Mouse (Mus musculus): ENCODE data around the gene Gm498. TPM values are rescaled to one million over a fixed set of nuclear protein-coding genes. Genes with fewer than 3 reads are reported as not detected.

Gm498 gene
- polyA plus RNA-seq, 1 experiment from 2014 or later, result not detected

DNA sequence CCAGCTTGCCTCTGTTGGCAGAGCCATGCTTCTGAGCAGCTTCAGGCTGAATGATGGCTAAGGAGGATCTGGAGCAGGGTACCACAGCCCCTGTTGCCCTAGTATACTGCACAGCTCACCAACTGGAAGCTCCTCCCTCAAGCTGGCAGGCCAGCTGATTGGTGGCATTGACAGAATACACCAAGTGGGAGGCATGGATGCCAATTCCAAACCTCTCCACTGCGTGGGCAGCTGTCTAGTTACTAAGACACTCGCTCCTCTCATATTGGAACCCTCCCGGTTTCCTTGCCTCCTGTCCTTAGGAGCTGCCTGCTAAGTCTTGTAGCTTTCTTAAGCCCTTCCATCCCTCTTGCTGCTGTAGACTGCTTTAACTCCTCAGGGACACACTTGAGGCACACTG, 39.0 kb downstream of the Gm498 start:
- 74% methylated on average over 3 of the region's 3 CpGs for WGBS
- no peak overlapping the region for H3K4me2 ChIP-seq (replicated peaks; ENCODE audit: low read depth, low read length)

DNA sequence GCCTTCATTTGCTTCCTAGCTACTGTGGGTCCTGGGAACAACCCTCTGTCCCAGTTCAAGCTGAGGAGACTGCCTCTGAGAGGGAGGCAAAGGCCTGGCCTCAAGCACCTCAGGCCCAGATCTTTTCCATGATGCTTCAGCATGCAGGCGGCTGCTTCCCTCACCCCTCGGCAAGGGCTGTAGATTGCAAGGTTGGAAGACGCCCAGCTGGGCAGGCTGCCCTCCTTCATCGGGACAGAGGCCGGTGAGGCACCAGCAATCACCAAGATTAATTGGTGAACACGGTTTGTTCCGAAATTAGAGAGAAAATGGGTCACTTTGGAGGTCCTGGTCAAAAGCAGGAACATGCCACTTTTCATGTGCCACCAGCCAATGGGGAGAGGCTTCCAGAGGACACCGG, 47.0 kb downstream of the Gm498 start:
- H3K9me3 ChIP-seq (ENCODE audit: control insufficient read depth, low read depth, low read length), result peaks cover 2% of the 10 kb centered on the region; the same call in 1 of the 2 replicates
- H3K4me3 ChIP-seq (ENCODE audit: low read depth, low read length), result no peak overlapping the region
- ATAC-seq (ENCODE audit: insufficient number of reproducible peaks, insufficient read depth, low FRiP score, low read depth), result no peak
- no peak overlapping the region for H3K9ac ChIP-seq (replicated peaks; ENCODE audit: low read depth, low read length)
- H3K4me1 ChIP-seq (ENCODE audit: control insufficient read depth, insufficient read depth, low read length), result no peaks in the 10 kb centered on the region
- H3K27me3 ChIP-seq (ENCODE audit: control insufficient read depth, insufficient read depth, low read length), result no peaks in the 10 kb centered on the region
- WGBS, result 79% methylated on average over 8 of the region's 8 CpGs
- no peaks in the 10 kb centered on the region for H3K36me3 ChIP-seq (ENCODE audit: control insufficient read depth, insufficient read depth, low read length)
- no peak overlapping the region for H3K4me2 ChIP-seq (replicated peaks; ENCODE audit: low read depth, low read length)
- no peak overlapping the region for H3K27ac ChIP-seq (ENCODE audit: low read length)

More for the DNA sequence above, 39.0 kb downstream of the Gm498 start:
- H3K36me3 ChIP-seq (ENCODE audit: control insufficient read depth, insufficient read depth, low read length), result no peaks in the 10 kb centered on the region
- no peak overlapping the region for H3K9ac ChIP-seq (replicated peaks; ENCODE audit: low read depth, low read length)
- no peak for ATAC-seq (ENCODE audit: insufficient number of reproducible peaks, insufficient read depth, low FRiP score, low read depth)
- H3K4me3 ChIP-seq (ENCODE audit: low read depth, low read length), result no peak overlapping the region
- no peaks in the 10 kb centered on the region for H3K4me1 ChIP-seq (ENCODE audit: control insufficient read depth, insufficient read depth, low read length)
- peaks cover under 1% of the 10 kb centered on the region; the same call in 1 of the 2 replicates for H3K9me3 ChIP-seq (ENCODE audit: control insufficient read depth, low read depth, low read length)
- no peaks in the 10 kb centered on the region for H3K27me3 ChIP-seq (ENCODE audit: control insufficient read depth, insufficient read depth, low read length)
- H3K27ac ChIP-seq (ENCODE audit: low read length), result no peak overlapping the region

DNA sequence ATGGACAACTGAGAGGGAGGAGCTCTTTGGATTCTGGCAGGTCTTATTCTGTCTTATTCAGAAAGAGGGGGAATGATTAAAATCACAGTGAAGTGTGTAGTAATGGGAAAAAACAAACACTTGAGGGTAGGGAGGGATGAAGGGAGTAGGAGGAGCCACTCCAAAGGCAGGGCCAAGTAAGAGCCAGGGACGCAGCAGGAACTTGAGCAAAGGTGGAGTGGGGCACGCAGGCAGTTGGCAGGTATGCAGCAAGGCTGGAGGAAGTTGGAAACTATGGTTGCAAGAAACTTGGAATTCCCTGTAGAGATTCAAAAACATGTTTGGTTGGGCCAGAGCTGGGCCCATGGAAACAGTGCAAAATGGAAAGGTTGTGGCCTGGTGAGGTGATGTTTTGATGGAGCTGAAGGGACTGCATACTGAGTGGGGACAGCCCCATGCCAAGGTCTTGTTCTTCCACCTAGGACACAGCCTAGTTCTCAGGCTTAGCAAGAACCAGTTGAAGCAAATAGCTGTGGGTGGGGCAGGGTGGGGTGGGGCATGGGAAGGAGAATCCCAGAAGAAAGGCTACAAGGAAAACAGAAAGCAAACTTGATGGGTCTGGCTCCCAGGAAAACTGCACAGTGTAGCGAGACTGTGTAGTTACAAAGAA, 52.5 kb downstream of the Gm498 start:
- H3K4me2 ChIP-seq (replicated peaks; ENCODE audit: low read depth, low read length), result no peak overlapping the region

DNA sequence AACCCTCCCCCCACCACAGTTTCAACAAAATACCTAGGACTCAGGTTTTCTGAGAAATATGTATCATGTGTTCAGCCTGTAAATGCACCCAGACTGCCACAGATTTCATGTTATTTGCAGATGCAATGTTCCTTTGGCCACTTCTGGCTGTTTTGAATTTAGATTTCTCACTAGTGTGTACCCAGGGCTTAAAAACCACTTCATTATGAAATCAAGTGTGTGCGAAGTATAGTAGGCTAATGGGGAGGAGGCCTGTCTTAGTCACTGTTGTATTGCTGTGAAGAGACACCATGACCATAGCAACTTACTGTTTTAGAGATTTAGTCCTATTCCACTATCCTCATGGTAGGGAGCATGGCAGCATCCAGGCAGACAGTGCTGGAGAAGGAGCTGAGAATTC, 63.3 kb downstream of the Gm498 start:
- no peaks in the 10 kb centered on the region for H3K9me3 ChIP-seq (ENCODE audit: control insufficient read depth, low read depth, low read length)
- no peaks in the 10 kb centered on the region for H3K27me3 ChIP-seq (ENCODE audit: control insufficient read depth, insufficient read depth, low read length)
- H3K27ac ChIP-seq (ENCODE audit: low read length), result no peak overlapping the region
- H3K4me3 ChIP-seq (ENCODE audit: low read depth, low read length), result no peak overlapping the region
- H3K4me2 ChIP-seq (replicated peaks; ENCODE audit: low read depth, low read length), result no peak overlapping the region
- no peaks in the 10 kb centered on the region for H3K4me1 ChIP-seq (ENCODE audit: control insufficient read depth, insufficient read depth, low read length)
- 91% methylated on average over 1 of the region's 1 CpGs for WGBS
- H3K36me3 ChIP-seq (ENCODE audit: control insufficient read depth, insufficient read depth, low read length), result no peaks in the 10 kb centered on the region
- H3K9ac ChIP-seq (replicated peaks; ENCODE audit: low read depth, low read length), result no peak overlapping the region
- ATAC-seq (ENCODE audit: insufficient number of reproducible peaks, insufficient read depth, low FRiP score, low read depth), result no peak

More for the DNA sequence above, 52.5 kb downstream of the Gm498 start:
- Histone ChIP-seq H3K27me3 (ENCODE audit: control insufficient read depth, insufficient read depth, low read length) (no peaks in the 10 kb centered on the region), H3K4me1 (ENCODE audit: control insufficient read depth, insufficient read depth, low read length) (no peaks in the 10 kb centered on the region), H3K36me3 (ENCODE audit: control insufficient read depth, insufficient read depth, low read length) (no peaks in the 10 kb centered on the region), H3K4me3 (ENCODE audit: low read depth, low read length) (no peak overlapping the region), H3K27ac (ENCODE audit: low read length) (no peak overlapping the region), H3K9ac (replicated peaks; ENCODE audit: low read depth, low read length) (no peak overlapping the region), H3K9me3 (ENCODE audit: control insufficient read depth, low read depth, low read length) (no peaks in the 10 kb centered on the region)
- 63% methylated on average over 3 of the region's 3 CpGs for WGBS
- ATAC-seq (ENCODE audit: insufficient number of reproducible peaks, insufficient read depth, low FRiP score, low read depth), result no peak

DNA sequence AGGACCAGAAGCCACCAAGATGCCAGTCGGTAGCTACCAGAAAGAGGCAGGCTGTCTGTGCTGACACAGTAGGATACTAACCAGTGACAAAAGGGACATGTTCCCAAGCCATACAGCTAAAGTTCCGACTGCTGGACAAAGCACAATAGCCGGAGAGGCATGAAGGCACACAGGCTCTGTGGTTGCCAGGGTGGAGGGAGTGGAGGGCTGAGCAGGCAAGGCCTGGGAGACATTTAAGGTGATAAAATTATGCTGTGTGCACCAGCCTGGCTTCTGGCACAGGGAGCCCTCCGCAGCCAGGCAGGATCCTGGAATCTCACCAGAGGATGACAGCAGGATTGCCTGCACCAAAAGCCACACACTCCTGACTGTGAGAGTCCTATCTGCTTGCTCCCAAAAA, 72.0 kb downstream of the Gm498 start:
- Histone ChIP-seq H3K9me3 (ENCODE audit: control insufficient read depth, low read depth, low read length) (no peaks in the 10 kb centered on the region), H3K4me1 (ENCODE audit: control insufficient read depth, insufficient read depth, low read length) (no peaks in the 10 kb centered on the region), H3K4me3 (ENCODE audit: low read depth, low read length) (no peak overlapping the region), H3K27ac (ENCODE audit: low read length) (no peak overlapping the region), H3K36me3 (ENCODE audit: control insufficient read depth, insufficient read depth, low read length) (no peaks in the 10 kb centered on the region), H3K4me2 (replicated peaks; ENCODE audit: low read depth, low read length) (no peak overlapping the region), H3K9ac (replicated peaks; ENCODE audit: low read depth, low read length) (no peak overlapping the region), H3K27me3 (ENCODE audit: control insufficient read depth, insufficient read depth, low read length) (no peaks in the 10 kb centered on the region)
- 74% methylated on average over 4 of the region's 4 CpGs for WGBS
- no peak for ATAC-seq (ENCODE audit: insufficient number of reproducible peaks, insufficient read depth, low FRiP score, low read depth)

DNA sequence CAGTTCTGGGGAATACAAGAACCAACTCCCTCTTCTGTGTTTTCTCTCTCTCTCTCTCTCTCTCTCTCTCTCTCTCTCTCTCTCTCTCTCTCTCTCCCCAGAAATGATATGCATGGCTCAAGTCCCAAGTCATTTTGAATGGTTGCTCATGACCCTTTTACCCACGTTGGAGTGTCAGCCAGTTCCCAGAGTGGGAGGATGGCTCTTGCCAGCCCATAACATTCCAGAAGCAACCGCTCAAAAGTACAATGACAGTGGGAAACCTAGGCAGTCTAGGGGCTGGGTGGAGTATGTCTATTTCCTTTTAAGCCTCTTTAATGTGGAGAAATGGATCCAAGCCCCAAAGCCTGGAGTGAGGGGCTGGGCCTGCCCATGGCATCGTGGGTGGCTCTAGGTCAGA, 72.8 kb downstream of the Gm498 start:
- ATAC-seq (ENCODE audit: insufficient number of reproducible peaks, insufficient read depth, low FRiP score, low read depth), result no peak
- WGBS, result 69% methylated on average over 3 of the region's 3 CpGs
- no peaks in the 10 kb centered on the region for H3K9me3 ChIP-seq (ENCODE audit: control insufficient read depth, low read depth, low read length)
- no peaks in the 10 kb centered on the region for H3K36me3 ChIP-seq (ENCODE audit: control insufficient read depth, insufficient read depth, low read length)
- H3K4me1 ChIP-seq (ENCODE audit: control insufficient read depth, insufficient read depth, low read length), result no peaks in the 10 kb centered on the region
- no peaks in the 10 kb centered on the region for H3K27me3 ChIP-seq (ENCODE audit: control insufficient read depth, insufficient read depth, low read length)
- no peak overlapping the region for H3K27ac ChIP-seq (ENCODE audit: low read length)
- no peak overlapping the region for H3K4me2 ChIP-seq (replicated peaks; ENCODE audit: low read depth, low read length)
- H3K4me3 ChIP-seq (ENCODE audit: low read depth, low read length), result no peak overlapping the region
- H3K9ac ChIP-seq (replicated peaks; ENCODE audit: low read depth, low read length), result no peak overlapping the region

DNA sequence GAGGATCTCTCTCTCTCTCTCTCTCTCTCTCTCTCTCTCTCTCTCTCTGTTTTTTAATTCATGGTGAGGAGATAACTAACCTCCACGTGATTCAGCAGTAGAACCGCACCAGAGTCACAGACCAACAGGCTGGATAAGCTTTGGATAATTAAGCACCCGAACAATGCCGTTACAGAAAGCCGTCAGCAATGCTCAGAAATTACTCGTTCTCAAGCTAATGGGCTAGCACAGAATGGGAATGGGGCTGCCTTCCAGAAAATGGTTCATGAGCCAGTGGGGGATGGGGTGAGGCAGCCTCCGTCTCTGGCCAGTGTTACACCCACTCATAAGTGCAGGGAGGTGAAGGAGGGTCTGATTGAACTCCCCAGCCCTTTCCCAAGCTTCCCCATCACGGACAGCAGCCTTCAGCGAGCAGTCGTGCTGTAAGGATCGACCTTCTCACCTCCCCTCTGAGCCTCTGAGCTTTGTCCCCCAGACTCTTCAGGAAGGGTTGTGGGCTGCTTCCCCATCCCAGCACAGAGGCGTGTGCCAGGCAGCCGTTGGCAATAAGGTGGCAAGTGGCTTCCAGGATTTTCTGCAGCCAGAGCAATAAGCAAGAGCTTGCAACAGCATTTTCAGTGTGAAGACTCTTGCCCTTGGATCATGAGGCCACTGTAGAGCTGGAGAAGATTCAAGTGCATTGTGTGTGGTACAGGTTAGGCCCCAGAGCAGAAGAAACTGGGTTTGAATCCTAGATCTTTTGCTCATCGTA, 76.5 kb downstream of the Gm498 start:
- H3K4me3 ChIP-seq (ENCODE audit: low read depth, low read length), result no peak overlapping the region
- no peak for ATAC-seq (ENCODE audit: insufficient number of reproducible peaks, insufficient read depth, low FRiP score, low read depth)
- no peak overlapping the region for H3K4me2 ChIP-seq (replicated peaks; ENCODE audit: low read depth, low read length)
- no peaks in the 10 kb centered on the region for H3K4me1 ChIP-seq (ENCODE audit: control insufficient read depth, insufficient read depth, low read length)
- no peak overlapping the region for H3K27ac ChIP-seq (ENCODE audit: low read length)
- no peak overlapping the region for H3K9ac ChIP-seq (replicated peaks; ENCODE audit: low read depth, low read length)
- no peaks in the 10 kb centered on the region for H3K36me3 ChIP-seq (ENCODE audit: control insufficient read depth, insufficient read depth, low read length)
- no peaks in the 10 kb centered on the region for H3K27me3 ChIP-seq (ENCODE audit: control insufficient read depth, insufficient read depth, low read length)
- WGBS, result 71% methylated on average over 14 of the region's 14 CpGs
- H3K9me3 ChIP-seq (ENCODE audit: control insufficient read depth, low read depth, low read length), result no peaks in the 10 kb centered on the region

DNA sequence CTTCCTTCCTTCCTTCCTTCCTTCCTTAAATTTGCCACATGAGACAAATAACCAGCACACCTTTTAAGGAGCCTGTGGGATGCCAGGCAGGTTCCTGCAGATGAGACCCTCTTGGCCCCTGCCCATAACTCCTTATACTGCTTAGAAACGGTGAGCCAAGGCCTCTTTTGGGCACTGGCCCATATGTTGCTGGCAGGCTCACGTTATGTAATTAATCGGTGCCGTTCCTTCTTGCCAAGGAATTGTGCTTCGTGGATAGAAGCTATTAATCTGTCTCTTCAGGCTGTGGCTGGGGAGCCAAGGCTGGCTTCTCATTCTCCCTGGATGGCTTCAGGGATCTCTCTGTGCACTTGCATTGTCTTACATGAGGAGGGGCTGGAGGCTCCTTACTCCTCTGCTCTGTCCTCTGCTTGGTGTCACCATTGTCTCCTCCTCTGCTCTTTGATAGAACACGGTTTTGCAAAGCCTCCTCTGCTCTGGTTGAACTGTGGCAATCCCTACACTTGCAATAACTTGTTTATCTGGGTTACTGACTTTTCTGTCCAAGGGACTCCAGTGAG, 77.9 kb downstream of the Gm498 start:
- Histone ChIP-seq H3K4me3 (ENCODE audit: low read depth, low read length) (no peak overlapping the region), H3K4me2 (replicated peaks; ENCODE audit: low read depth, low read length) (no peak overlapping the region), H3K36me3 (ENCODE audit: control insufficient read depth, insufficient read depth, low read length) (no peaks in the 10 kb centered on the region), H3K27me3 (ENCODE audit: control insufficient read depth, insufficient read depth, low read length) (no peaks in the 10 kb centered on the region), H3K9me3 (ENCODE audit: control insufficient read depth, low read depth, low read length) (no peaks in the 10 kb centered on the region), H3K27ac (ENCODE audit: low read length) (no peak overlapping the region), H3K9ac (replicated peaks; ENCODE audit: low read depth, low read length) (no peak overlapping the region), H3K4me1 (ENCODE audit: control insufficient read depth, insufficient read depth, low read length) (no peaks in the 10 kb centered on the region)
- WGBS, result 50% methylated on average over 6 of the region's 6 CpGs
- no peak for ATAC-seq (ENCODE audit: insufficient number of reproducible peaks, insufficient read depth, low FRiP score, low read depth)

Data from stomach, embryonic 14.5 days (tissue).